Mouse (Mus musculus): ENCODE measurements around the gene Entpd6. TPM values are rescaled to one million over a fixed set of nuclear protein-coding genes. Genes with fewer than 3 reads are reported as not detected.

Gene Entpd6
- polyA plus RNA-seq, 1 experiment from 2014 or later: 32.6 TPM

DNA sequence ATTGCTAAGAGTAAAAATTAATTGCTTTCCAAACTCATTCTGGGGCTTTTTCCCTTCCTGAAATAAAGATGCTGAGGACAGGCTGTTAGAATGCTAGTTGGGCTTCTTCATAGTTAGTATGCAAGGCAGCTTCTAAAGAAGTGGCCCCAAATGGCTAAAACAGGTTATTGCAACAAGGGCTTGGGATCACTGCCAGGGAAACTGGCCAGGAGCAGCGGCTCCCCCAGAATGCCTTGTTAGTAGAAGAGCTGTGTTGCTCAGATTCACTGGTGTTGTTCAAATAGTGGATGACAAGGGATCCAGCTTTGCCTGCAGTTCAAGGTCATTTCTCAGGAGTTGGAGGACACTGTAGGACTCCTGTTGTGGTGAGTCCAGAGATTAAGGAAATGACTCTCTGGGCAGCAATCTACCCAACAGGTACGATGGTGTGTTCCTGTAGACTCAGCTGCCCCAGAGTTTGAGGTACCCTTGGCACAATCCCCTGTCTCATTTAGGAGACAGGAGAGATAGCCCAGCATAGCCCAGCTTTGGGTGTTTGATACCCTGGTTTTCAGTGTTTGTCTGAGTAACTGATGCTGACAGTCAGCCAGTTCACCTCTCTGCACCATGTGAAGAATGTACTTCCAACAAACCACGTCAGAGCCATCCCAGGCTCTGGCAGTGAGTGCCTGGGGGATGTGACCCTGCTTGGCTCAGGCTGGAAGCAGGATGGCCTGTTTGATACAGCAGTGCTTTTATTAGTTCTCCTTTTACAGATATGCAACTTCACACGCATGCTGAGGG is 40.1 kb downstream of the Entpd6 start:
- WGBS: 62% methylated on average over 4 of the region's 4 CpGs

DNA sequence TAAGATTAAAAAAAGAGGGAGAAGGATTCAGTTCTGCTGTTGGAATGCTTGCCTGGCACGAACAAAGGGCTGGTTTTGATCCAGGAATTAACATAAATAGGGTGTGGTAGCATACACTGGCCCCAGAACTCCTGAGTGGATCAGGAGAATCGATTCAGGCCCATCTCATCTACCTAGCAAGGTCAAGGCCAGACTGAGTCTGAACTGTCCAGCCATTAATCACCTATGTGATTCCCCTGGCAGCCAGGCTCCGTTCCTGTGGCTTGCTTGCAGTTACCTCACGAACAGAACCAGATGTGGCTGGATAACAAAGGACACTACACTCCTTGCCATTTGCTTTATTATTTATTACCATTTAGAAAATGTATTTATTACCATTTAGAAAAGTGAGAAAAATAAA is 44.5 kb downstream of the Entpd6 start:
- H3K36me3 ChIP-seq: peaks cover 31% of the 10 kb centered on the region
- peaks cover 13% of the 10 kb centered on the region for H3K4me1 ChIP-seq
- H3K27ac ChIP-seq: no peak overlapping the region
- H3K4me3 ChIP-seq: no peak overlapping the region
- H3K27me3 ChIP-seq: no peaks in the 10 kb centered on the region
- H3K9ac ChIP-seq: no peak overlapping the region
- 71% methylated on average over 4 of the region's 4 CpGs for WGBS
- no peak overlapping the region for H3K4me2 ChIP-seq (replicated peaks)
- ATAC-seq (ENCODE audit: insufficient number of reproducible peaks, insufficient read depth, low FRiP score, low TSS enrichment): no peak
- no peaks in the 10 kb centered on the region for H3K9me3 ChIP-seq

More for the DNA sequence above, 40.1 kb downstream of the Entpd6 start:
- Histone ChIP-seq H3K4me3 (no peak overlapping the region), H3K27me3 (no peaks in the 10 kb centered on the region), H3K9ac (no peak overlapping the region), H3K9me3 (no peaks in the 10 kb centered on the region), H3K27ac (no peak overlapping the region), H3K4me2 (replicated peaks) (peak overlapping the region; percentile 0; the same call in 1 of the 2 replicates), H3K36me3 (peaks cover 9% of the 10 kb centered on the region), H3K4me1 (peaks cover 23% of the 10 kb centered on the region)
- ATAC-seq (ENCODE audit: insufficient number of reproducible peaks, insufficient read depth, low FRiP score, low TSS enrichment): no peak

DNA sequence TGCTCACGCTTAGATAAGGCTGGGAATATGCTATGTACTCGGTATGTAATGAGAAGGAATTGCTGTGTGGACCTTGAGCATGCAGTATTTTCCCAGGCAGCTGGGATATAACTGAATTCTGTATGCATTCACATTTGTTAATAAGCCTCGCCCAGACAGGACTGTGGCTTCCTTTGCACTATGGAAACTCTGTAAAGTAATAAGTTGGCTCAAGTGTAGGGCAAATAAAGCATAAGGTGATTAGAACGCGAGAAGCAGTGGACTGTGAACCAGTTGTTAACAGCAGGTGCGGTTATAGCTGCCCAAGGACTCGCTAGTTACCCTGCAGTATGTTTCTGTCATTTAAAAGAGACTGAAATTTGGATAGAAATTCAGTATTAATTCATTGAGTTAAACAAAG is 49.2 kb downstream of the Entpd6 start:
- H3K9me3 ChIP-seq: no peaks in the 10 kb centered on the region
- whole genome bisulfite sequencing: 88% methylated on average over 7 of the region's 7 CpGs
- peaks cover 35% of the 10 kb centered on the region for H3K36me3 ChIP-seq

DNA sequence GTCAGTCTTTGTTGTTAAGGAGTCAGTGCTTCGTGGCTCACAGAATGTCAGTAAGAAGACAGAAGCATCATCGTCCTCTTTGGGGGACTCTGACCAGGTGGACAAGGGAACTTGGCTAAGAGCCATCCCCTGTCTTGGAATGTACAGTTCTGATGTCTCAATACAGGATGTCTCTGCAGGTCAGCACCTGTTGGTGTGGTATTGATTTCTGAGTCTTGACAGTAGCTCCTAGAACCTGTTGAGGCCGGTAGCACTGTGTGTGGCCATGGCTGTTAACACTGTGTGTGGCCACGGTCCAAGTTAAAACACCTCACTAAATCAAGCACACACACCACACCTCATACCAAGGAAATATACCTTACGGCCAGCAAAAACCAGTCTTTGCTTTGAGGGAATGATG is 51.8 kb downstream of the Entpd6 start:
- WGBS: 89% methylated on average over 5 of the region's 5 CpGs
- H3K4me1 ChIP-seq: no peaks in the 10 kb centered on the region
- H3K4me3 ChIP-seq: no peak overlapping the region
- no peak for ATAC-seq (ENCODE audit: insufficient number of reproducible peaks, insufficient read depth, low FRiP score, low TSS enrichment)
- H3K36me3 ChIP-seq: peaks cover 35% of the 10 kb centered on the region
- H3K9me3 ChIP-seq: no peaks in the 10 kb centered on the region
- H3K27ac ChIP-seq: no peak overlapping the region
- H3K27me3 ChIP-seq: no peaks in the 10 kb centered on the region
- H3K4me2 ChIP-seq (replicated peaks): no peak overlapping the region
- no peak overlapping the region for H3K9ac ChIP-seq

More for the DNA sequence above, 49.2 kb downstream of the Entpd6 start:
- H3K27ac ChIP-seq: no peak overlapping the region
- no peaks in the 10 kb centered on the region for H3K27me3 ChIP-seq
- no peaks in the 10 kb centered on the region for H3K4me1 ChIP-seq
- no peak overlapping the region for H3K4me3 ChIP-seq
- ATAC-seq (ENCODE audit: insufficient number of reproducible peaks, insufficient read depth, low FRiP score, low TSS enrichment): no peak
- H3K4me2 ChIP-seq (replicated peaks): no peak overlapping the region
- H3K9ac ChIP-seq: no peak overlapping the region

DNA sequence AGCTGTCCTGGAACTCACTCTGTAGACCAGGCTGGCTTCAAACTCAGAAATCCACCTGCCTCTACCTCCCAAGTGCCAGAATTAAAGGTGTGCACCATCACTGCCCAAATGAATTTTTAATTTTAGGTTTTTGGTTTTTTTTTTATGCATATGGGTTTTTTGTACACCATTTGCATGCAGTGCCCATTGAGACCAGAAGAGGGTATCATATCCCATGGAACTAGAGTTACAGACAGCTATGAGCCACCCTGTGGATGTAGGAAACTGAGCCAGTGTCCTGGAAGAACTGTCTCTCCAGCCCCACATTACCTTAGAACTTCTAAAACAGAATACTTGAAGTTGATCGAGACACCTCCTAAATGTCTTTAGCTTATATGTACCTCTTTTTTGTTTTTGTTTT is 54.2 kb downstream of the Entpd6 start:
- Histone ChIP-seq H3K9ac (no peak overlapping the region), H3K27me3 (no peaks in the 10 kb centered on the region), H3K36me3 (peaks cover 36% of the 10 kb centered on the region), H3K27ac (no peak overlapping the region), H3K4me2 (replicated peaks) (no peak overlapping the region), H3K4me3 (no peak overlapping the region), H3K9me3 (no peaks in the 10 kb centered on the region), H3K4me1 (no peaks in the 10 kb centered on the region)
- WGBS: 98% methylated on average over 1 of the region's 1 CpGs
- no peak for ATAC-seq (ENCODE audit: insufficient number of reproducible peaks, insufficient read depth, low FRiP score, low TSS enrichment)

DNA sequence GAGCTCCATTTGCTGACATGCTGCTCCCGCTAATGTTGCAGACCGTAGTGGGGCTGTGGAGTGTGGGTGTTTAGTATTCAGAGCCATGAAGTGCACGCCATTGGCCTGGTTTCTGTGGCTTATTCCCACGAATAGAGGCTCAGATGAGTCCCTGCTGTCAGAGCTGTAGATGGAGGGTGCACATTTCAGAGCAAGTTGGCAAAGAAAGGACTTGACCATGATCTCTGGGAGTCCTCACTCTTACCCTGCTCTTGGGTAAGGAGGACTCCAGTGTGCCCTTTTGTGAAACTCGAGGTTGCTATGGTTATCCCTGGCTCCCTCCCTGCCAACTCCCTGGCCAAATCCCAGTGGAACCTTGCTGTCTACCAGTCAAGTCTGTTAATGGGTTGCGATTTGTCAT is 59.5 kb downstream of the Entpd6 start:
- no peak for ATAC-seq (ENCODE audit: insufficient number of reproducible peaks, insufficient read depth, low FRiP score, low TSS enrichment)
- WGBS: 87% methylated on average over 6 of the region's 6 CpGs
- H3K4me3 ChIP-seq: no peak overlapping the region

DNA sequence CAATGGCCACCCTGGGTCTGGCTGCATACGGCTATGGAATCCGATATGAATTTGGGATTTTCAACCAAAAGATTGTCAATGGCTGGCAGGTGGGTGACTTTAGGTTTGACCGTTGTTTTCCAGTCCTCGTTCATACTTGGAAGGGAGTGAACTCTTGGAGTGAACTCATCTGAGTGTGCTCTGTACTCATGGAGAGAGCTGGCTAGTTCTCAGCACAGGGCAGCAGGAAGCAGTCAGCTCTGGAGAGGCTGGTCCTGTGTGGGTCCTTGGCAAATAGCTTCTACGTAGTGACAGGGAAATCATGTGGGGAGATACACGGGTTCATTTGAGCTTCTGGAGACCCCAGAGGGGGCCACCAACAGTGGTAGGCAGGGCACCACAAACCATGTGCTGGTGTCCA is 60.0 kb downstream of the Entpd6 start:
- H3K9ac ChIP-seq: no peak overlapping the region
- no peak overlapping the region for H3K4me2 ChIP-seq (replicated peaks)
- WGBS: 95% methylated on average over 6 of the region's 6 CpGs
- H3K9me3 ChIP-seq: no peaks in the 10 kb centered on the region
- no peak overlapping the region for H3K4me3 ChIP-seq
- ATAC-seq (ENCODE audit: insufficient number of reproducible peaks, insufficient read depth, low FRiP score, low TSS enrichment): no peak
- H3K36me3 ChIP-seq: peaks cover 74% of the 10 kb centered on the region
- H3K27me3 ChIP-seq: no peaks in the 10 kb centered on the region
- no peak overlapping the region for H3K27ac ChIP-seq
- no peaks in the 10 kb centered on the region for H3K4me1 ChIP-seq

More for the DNA sequence above, 59.5 kb downstream of the Entpd6 start:
- no peak overlapping the region for H3K27ac ChIP-seq
- no peaks in the 10 kb centered on the region for H3K27me3 ChIP-seq
- no peaks in the 10 kb centered on the region for H3K4me1 ChIP-seq
- H3K9ac ChIP-seq: no peak overlapping the region
- H3K9me3 ChIP-seq: no peaks in the 10 kb centered on the region
- H3K36me3 ChIP-seq: peaks cover 70% of the 10 kb centered on the region
- H3K4me2 ChIP-seq (replicated peaks): no peak overlapping the region

DNA sequence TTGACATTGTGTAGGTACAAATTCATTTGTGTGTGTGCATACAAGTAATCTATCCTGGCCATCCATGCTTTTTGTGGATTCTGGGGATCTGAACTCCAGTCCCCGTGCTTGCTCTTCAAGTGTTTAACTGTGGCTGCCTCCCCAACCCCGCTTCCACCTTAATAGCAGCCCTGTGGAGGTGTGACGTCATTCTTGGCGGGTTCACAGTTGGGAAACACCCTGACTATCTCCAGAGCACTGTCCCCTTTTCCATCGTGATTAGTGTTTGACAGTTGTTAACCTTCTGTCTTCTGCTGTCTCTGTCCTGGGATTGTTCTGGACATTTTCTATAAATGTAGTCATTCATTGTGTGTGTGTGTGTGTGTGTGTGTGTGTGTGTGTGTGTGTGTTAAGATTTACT is 61.8 kb downstream of the Entpd6 start:
- Histone ChIP-seq H3K27me3 (no peaks in the 10 kb centered on the region), H3K27ac (no peak overlapping the region), H3K4me2 (replicated peaks) (no peak overlapping the region), H3K36me3 (peaks cover 84% of the 10 kb centered on the region), H3K4me3 (no peak overlapping the region), H3K9me3 (no peaks in the 10 kb centered on the region), H3K4me1 (no peaks in the 10 kb centered on the region), H3K9ac (no peak overlapping the region)
- WGBS: 86% methylated on average over 5 of the region's 5 CpGs
- ATAC-seq (ENCODE audit: insufficient number of reproducible peaks, insufficient read depth, low FRiP score, low TSS enrichment): no peak

DNA sequence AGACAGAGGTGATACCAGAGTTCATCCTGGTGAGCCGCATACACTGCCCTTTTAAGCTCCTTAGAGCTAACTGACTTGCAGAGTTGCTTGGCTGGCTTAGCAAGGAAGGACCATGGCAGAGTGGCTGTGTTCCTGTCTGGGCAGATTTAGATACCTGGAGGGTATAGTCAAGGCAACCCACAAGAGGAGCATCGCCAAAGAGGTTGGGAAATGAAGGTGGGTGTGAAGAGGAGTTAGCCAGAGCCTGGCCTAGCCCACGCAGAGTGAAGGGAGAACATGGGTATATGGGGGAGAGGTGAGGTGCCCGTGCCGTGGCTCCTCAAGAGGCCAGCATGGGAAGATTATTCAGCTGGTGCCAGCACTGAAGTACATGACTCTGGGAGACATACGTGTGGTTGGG is 64.0 kb downstream of the Entpd6 start:
- Histone ChIP-seq H3K4me3 (no peak overlapping the region), H3K36me3 (peaks cover 88% of the 10 kb centered on the region), H3K4me2 (replicated peaks) (no peak overlapping the region), H3K4me1 (no peaks in the 10 kb centered on the region), H3K9ac (no peak overlapping the region), H3K27ac (no peak overlapping the region), H3K27me3 (no peaks in the 10 kb centered on the region), H3K9me3 (no peaks in the 10 kb centered on the region)
- 87% methylated on average over 6 of the region's 6 CpGs for WGBS
- no peak for ATAC-seq (ENCODE audit: insufficient number of reproducible peaks, insufficient read depth, low FRiP score, low TSS enrichment)

DNA sequence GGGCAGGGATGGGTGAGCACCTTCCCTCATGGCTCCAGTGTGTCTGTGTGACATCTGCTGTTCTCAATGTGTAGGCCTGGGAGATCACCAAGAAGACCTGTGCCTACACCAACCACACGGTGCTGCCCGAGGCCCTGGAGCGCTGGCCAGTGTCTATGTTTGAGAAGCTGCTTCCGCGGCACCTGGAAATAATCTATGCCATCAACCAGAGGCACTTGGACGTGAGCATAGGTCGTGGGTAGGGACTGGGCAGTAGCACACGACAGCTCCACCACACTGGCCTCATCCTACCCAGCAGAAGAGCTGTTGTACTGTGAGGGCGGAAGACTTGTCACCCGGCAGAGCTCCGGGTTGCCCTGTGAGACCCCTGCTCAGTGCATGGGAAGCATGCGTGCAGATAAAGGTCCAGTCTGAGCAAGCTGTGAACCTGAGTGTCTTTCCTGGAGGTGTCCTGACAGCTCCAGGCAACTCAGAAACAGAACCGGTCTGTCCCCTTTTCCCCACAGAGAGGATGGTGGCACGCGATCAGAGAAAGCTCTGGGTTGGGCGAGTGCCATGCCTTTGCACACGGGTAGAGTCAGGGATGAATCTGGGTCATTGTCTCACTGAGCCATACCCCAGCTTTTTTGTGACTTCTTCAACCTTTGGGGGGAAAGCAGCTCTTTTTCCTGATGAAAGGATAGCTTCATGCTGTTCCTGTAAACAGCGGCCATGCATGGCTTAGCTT is 68.0 kb downstream of the Entpd6 start:
- no peak overlapping the region for H3K4me2 ChIP-seq (replicated peaks)
- 90% methylated on average over 18 of the region's 18 CpGs for WGBS
- H3K9me3 ChIP-seq: no peaks in the 10 kb centered on the region
- ATAC-seq (ENCODE audit: insufficient number of reproducible peaks, insufficient read depth, low FRiP score, low TSS enrichment): no peak
- no peak overlapping the region for H3K9ac ChIP-seq
- H3K27ac ChIP-seq: no peak overlapping the region
- H3K4me1 ChIP-seq: no peaks in the 10 kb centered on the region
- H3K36me3 ChIP-seq: peaks cover 82% of the 10 kb centered on the region
- no peak overlapping the region for H3K4me3 ChIP-seq
- H3K27me3 ChIP-seq: no peaks in the 10 kb centered on the region

DNA sequence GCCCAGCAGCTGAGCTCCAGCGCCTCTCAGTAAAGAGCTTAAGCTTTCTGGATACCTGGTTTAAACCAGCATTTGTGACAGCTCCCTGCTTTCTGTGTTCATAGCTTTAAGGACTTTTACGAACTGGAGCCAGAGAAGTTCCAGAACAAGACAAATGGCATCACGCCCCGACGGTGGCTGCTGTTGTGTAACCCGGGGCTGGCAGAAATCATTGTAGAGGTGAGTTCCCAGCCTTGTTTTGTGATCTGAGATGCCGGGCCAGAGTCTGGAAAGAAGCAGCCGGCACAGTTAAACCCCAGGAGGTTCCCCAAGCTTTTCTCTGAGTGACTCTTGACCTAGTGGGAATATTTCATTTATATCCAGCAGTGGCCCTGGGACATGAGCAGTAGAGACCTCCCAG is 69.9 kb downstream of the Entpd6 start:
- Histone ChIP-seq H3K36me3 (peaks cover 76% of the 10 kb centered on the region), H3K27ac (no peak overlapping the region), H3K4me2 (replicated peaks) (no peak overlapping the region)

DNA sequence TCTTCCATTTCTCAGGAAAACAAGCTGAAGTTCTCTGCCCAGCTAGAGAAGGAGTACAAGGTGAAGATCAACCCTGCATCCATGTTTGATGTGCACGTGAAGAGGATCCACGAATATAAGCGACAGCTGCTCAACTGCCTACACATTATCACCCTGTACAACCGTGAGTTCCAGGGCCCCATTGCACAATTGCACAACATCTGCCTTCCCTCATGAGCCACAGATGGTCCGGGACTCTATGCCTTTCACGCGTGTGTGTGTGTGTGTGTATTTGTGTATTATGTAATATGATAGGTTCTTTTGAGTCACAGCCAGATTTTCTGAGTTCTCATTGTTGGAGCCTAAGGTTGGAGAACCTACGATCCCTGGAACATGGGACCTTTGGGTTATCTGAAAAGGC is 71.9 kb downstream of the Entpd6 start:
- Histone ChIP-seq H3K9me3 (no peaks in the 10 kb centered on the region), H3K9ac (no peak overlapping the region), H3K27ac (no peak overlapping the region), H3K4me2 (replicated peaks) (no peak overlapping the region), H3K36me3 (peaks cover 72% of the 10 kb centered on the region), H3K4me1 (no peaks in the 10 kb centered on the region), H3K27me3 (no peaks in the 10 kb centered on the region), H3K4me3 (no peak overlapping the region)
- no peak for ATAC-seq (ENCODE audit: insufficient number of reproducible peaks, insufficient read depth, low FRiP score, low TSS enrichment)
- 88% methylated on average over 8 of the region's 8 CpGs for WGBS

More for the DNA sequence above, 69.9 kb downstream of the Entpd6 start:
- WGBS: 93% methylated on average over 8 of the region's 8 CpGs
- no peak overlapping the region for H3K4me3 ChIP-seq
- H3K9ac ChIP-seq: no peak overlapping the region
- no peaks in the 10 kb centered on the region for H3K9me3 ChIP-seq
- H3K4me1 ChIP-seq: no peaks in the 10 kb centered on the region
- ATAC-seq (ENCODE audit: insufficient number of reproducible peaks, insufficient read depth, low FRiP score, low TSS enrichment): no peak
- H3K27me3 ChIP-seq: no peaks in the 10 kb centered on the region
